18 mouse cellular contexts compared by ENCODE assay signal in genomic region chr10:21065593-21065992, GRCm38 (mm10).
DNase-seq lines count a peak whose midpoint lies in the region; ATAC-seq and TF ChIP-seq lines count a peak whose summit lies in the region.
"Had no signal": no experiment of that assay in that cellular context is flagged by ENCODE, and none has a peak within 500 bp of the region (broad histone marks: within the 10 kb centered on the region; RNA-seq: fewer than 3 reads in every experiment).

No protein-coding gene starts in this region.

- no peaks in the 10 kb centered on the region for H3K27me3 ChIP-seq in G1E (ENCODE audit: insufficient read depth, low read length)
- H3K27me3 ChIP-seq in liver, embryonic 13.5 days: no peaks in the 10 kb centered on the region
- no peaks in the 10 kb centered on the region; the same call in 1 of the 2 replicates for H3K27me3 ChIP-seq in thymus, adult 2 months (ENCODE audit: control insufficient read depth, insufficient read depth, low read length)
- H3K27me3 ChIP-seq: embryonic facial prominence, embryonic 15.5 days; midbrain, embryonic 13.5 days; neural tube, embryonic 12.5 days; Patski had no signal

- intact Hi-C loops in heart, postnatal 36 days (cut with DNase I): no loop called here

- peak overlapping the region; percentile 35 for H3K4me2 ChIP-seq in liver, embryonic 13.5 days
- H3K4me2 ChIP-seq: embryonic facial prominence, embryonic 15.5 days; midbrain, embryonic 13.5 days; neural tube, embryonic 12.5 days had no signal

- H3K9ac ChIP-seq in liver, embryonic 13.5 days: no peak overlapping the region
- H3K9ac ChIP-seq: embryonic facial prominence, embryonic 15.5 days; midbrain, embryonic 13.5 days; neural tube, embryonic 12.5 days had no signal

- peak overlapping the region; percentile 42; the same call in 1 of the 2 replicates for H3K4me3 ChIP-seq in G1E (ENCODE audit: low read depth, low read length)
- no peak overlapping the region for H3K4me3 ChIP-seq in liver, embryonic 13.5 days (replicated peaks)
- peak overlapping the region; percentile 47 for H3K4me3 ChIP-seq in thymus, adult 2 months (ENCODE audit: control insufficient read depth, insufficient read depth, low read length)
- H3K4me3 ChIP-seq: embryonic facial prominence, embryonic 15.5 days; midbrain, embryonic 13.5 days; neural tube, embryonic 12.5 days had no signal

- DNase-seq in heart, adult 11 months: peak; percentile 64
- DNase-seq in heart, postnatal 36 days: no peak
- DNase-seq in G1E (ENCODE audit: low spot score): no peak
- DNase-seq in liver, embryonic 13.5 days: peak; percentile 22
- peak; percentile 60 for DNase-seq in thymus, adult 2 months
- no peak for DNase-seq in heart, adult 8-10 months (ENCODE audit: low spot score)
- no peak for DNase-seq in kidney, adult 9 months
- DNase-seq in right cerebral cortex, postnatal 14 days: no peak
- DNase-seq: adrenal gland, postnatal 10 days; cerebellum, postnatal 36 days; heart, adult 18-20 months; heart, postnatal 14 days; right cerebral cortex, adult 18-20 months had no signal

- no peak overlapping the region for H3K27ac ChIP-seq in liver, embryonic 13.5 days
- H3K27ac ChIP-seq in thymus, adult 2 months (ENCODE audit: control insufficient read depth, insufficient read depth, low read length): peak overlapping the region; percentile 95
- H3K27ac ChIP-seq: embryonic facial prominence, embryonic 15.5 days; midbrain, embryonic 13.5 days; neural tube, embryonic 12.5 days had no signal

- peak; percentile 53; the same call in 1 of the 2 replicates for TF ChIP-seq POLR2A in thymus, adult 2 months (IDR thresholded peaks at IDR 0.05; ENCODE audit: control insufficient read depth, extremely low read depth, insufficient read depth, low read length, poor library complexity)

- ATAC-seq in G1E (ENCODE audit: extremely low read depth, insufficient number of reproducible peaks, low FRiP score, poor library complexity, severe bottlenecking): no peak; the same call in 1 of the 2 replicates
- ATAC-seq in liver, embryonic 13.5 days (ENCODE audit: low read depth): peak; percentile 84
- ATAC-seq: inflammation-experienced regulatory T-cells, adult 6 months; midbrain, embryonic 13.5 days; Patski had no signal

- H3K36me3 ChIP-seq in G1E (replicated peaks): peaks cover 11% of the 10 kb centered on the region
- H3K36me3 ChIP-seq in liver, embryonic 13.5 days: no peaks in the 10 kb centered on the region
- no peaks in the 10 kb centered on the region for H3K36me3 ChIP-seq in thymus, adult 2 months (ENCODE audit: control insufficient read depth, insufficient read depth, low read length)
- H3K36me3 ChIP-seq: embryonic facial prominence, embryonic 15.5 days; neural tube, embryonic 12.5 days had no signal

- no peaks in the 10 kb centered on the region for H3K9me3 ChIP-seq in G1E (replicated peaks)
- H3K9me3 ChIP-seq in liver, embryonic 13.5 days (replicated peaks): no peaks in the 10 kb centered on the region
- H3K9me3 ChIP-seq: embryonic facial prominence, embryonic 15.5 days; midbrain, embryonic 13.5 days; neural tube, embryonic 12.5 days had no signal

- 24% methylated on average over 8 of the region's 8 CpGs for WGBS in liver, embryonic 13.5 days (ENCODE audit: insufficient replicate concordance)
- WGBS in thymus, adult 2 months: 36% methylated on average over 8 of the region's 8 CpGs

- peaks cover 61% of the 10 kb centered on the region for H3K4me1 ChIP-seq in G1E (ENCODE audit: insufficient read depth, low read depth, low read length)
- H3K4me1 ChIP-seq in liver, embryonic 13.5 days (replicated peaks): peaks cover 33% of the 10 kb centered on the region
- H3K4me1 ChIP-seq in thymus, adult 2 months (replicated peaks; ENCODE audit: control insufficient read depth, insufficient read depth, low read length): peaks cover 41% of the 10 kb centered on the region
- H3K4me1 ChIP-seq: embryonic facial prominence, embryonic 15.5 days; midbrain, embryonic 13.5 days; neural tube, embryonic 12.5 days had no signal

- no peak for TF ChIP-seq CTCF in G1E (IDR thresholded peaks at IDR 0.05; ENCODE audit: low read depth, low read length)
- 0 out of 2 replicates have a peak, but pooled peaks have one; percentile 23 for TF ChIP-seq CTCF in thymus, adult 2 months (IDR thresholded peaks at IDR 0.05; ENCODE audit: borderline replicate concordance, control insufficient read depth, extremely low read depth, insufficient read depth, low read length, poor library complexity)

Comparison
In these comparisons a context has a peak if more than half of its experiments do, and no peak if none do; other contexts are left out.
1. DNase-seq: peak in heart, adult 11 months (single experiment), liver, embryonic 13.5 days (single experiment) and thymus, adult 2 months (single experiment); none in heart, postnatal 36 days (0 of 2), G1E (single experiment), heart, adult 8-10 months (single experiment), kidney, adult 9 months (single experiment) and right cerebral cortex, postnatal 14 days (single experiment).